Mouse (Mus musculus): ENCODE data around the gene Utp18. TPM values are rescaled to one million over a fixed set of nuclear protein-coding genes. Genes with fewer than 3 reads are reported as not detected.

The Utp18 gene
- polyA plus RNA-seq, 1 experiment, result 12.9 TPM

GRCm38 (mm10) chr11:93828619-93829326, 56.8 kb downstream of the Utp18 start:
- no peak for TF ChIP-seq CTCF (IDR thresholded peaks at IDR 0.05; ENCODE audit: borderline replicate concordance, insufficient read depth, low read depth, low read length)
- no peak for TF ChIP-seq POLR2A (IDR thresholded peaks at IDR 0.05; ENCODE audit: borderline replicate concordance, insufficient read depth, low read length)
- Histone ChIP-seq H3K27ac (ENCODE audit: insufficient read depth, low read length) (no peak overlapping the region), H3K27me3 (ENCODE audit: control insufficient read depth, insufficient read depth, low read length) (no peaks in the 10 kb centered on the region), H3K4me1 (ENCODE audit: control insufficient read depth, insufficient read depth, low read length) (peaks cover 5% of the 10 kb centered on the region; the same call in 1 of the 2 replicates), H3K4me3 (replicated peaks; ENCODE audit: insufficient read depth, low read depth, low read length) (no peak overlapping the region)
- DNase-seq, result no peak
- WGBS, result 20% methylated on average over 14 of the region's 14 CpGs

GRCm38 (mm10) chr11:93822261-93822660, 63.3 kb downstream of the Utp18 start:
- peak in 1 of 2 experiments; percentile 35 for DNase-seq
- Histone ChIP-seq H3K4me1 (ENCODE audit: control insufficient read depth, insufficient read depth, low read length) (peaks cover 10% of the 10 kb centered on the region), H3K4me3 (replicated peaks; ENCODE audit: insufficient read depth, low read depth, low read length) (no peak overlapping the region), H3K27ac (ENCODE audit: insufficient read depth, low read length) (no peak overlapping the region), H3K27me3 (ENCODE audit: control insufficient read depth, insufficient read depth, low read length) (no peaks in the 10 kb centered on the region)
- no peak for TF ChIP-seq CTCF (IDR thresholded peaks at IDR 0.05; ENCODE audit: borderline replicate concordance, insufficient read depth, low read depth, low read length)
- TF ChIP-seq POLR2A (IDR thresholded peaks at IDR 0.05; ENCODE audit: borderline replicate concordance, insufficient read depth, low read length), result no peak
- WGBS, result 50% methylated on average over 2 of the region's 2 CpGs

- DNase-seq, result no peak
- TF ChIP-seq CTCF (IDR thresholded peaks at IDR 0.05; ENCODE audit: borderline replicate concordance, insufficient read depth, low read depth, low read length), result no peak
- TF ChIP-seq POLR2A (IDR thresholded peaks at IDR 0.05; ENCODE audit: borderline replicate concordance, insufficient read depth, low read length), result no peak
- H3K27me3 ChIP-seq (ENCODE audit: control insufficient read depth, insufficient read depth, low read length), result no peaks in the 10 kb centered on the region
- H3K27ac ChIP-seq (ENCODE audit: insufficient read depth, low read length), result no peak overlapping the region
- no peak overlapping the region for H3K4me3 ChIP-seq (replicated peaks; ENCODE audit: insufficient read depth, low read depth, low read length)
- 86% methylated on average over 2 of the region's 2 CpGs for WGBS
- H3K4me1 ChIP-seq (ENCODE audit: control insufficient read depth, insufficient read depth, low read length), result peaks cover 16% of the 10 kb centered on the region
These were observed 64.0 kb downstream of the Utp18 start for GRCm38 (mm10) chr11:93821533-93821932.

- no peak overlapping the region for H3K4me3 ChIP-seq (replicated peaks; ENCODE audit: insufficient read depth, low read depth, low read length)
- TF ChIP-seq POLR2A (IDR thresholded peaks at IDR 0.05; ENCODE audit: borderline replicate concordance, insufficient read depth, low read length) (no peak), CTCF (IDR thresholded peaks at IDR 0.05; ENCODE audit: borderline replicate concordance, insufficient read depth, low read depth, low read length) (no peak)
- DNase-seq, result peak; percentile 91 to 92
- no peak overlapping the region for H3K27ac ChIP-seq (ENCODE audit: insufficient read depth, low read length)
- 11% methylated on average over 15 of the region's 15 CpGs for WGBS
- peaks cover 16% of the 10 kb centered on the region for H3K4me1 ChIP-seq (ENCODE audit: control insufficient read depth, insufficient read depth, low read length)
- no peaks in the 10 kb centered on the region for H3K27me3 ChIP-seq (ENCODE audit: control insufficient read depth, insufficient read depth, low read length)
These were observed 67.4 kb downstream of the Utp18 start for GRCm38 (mm10) chr11:93817966-93818738.

GRCm38 (mm10) chr11:93812955-93813354, 72.6 kb downstream of the Utp18 start:
- no peaks in the 10 kb centered on the region for H3K27me3 ChIP-seq (ENCODE audit: control insufficient read depth, insufficient read depth, low read length)
- no peak overlapping the region for H3K27ac ChIP-seq (ENCODE audit: insufficient read depth, low read length)
- no peak overlapping the region for H3K4me3 ChIP-seq (replicated peaks; ENCODE audit: insufficient read depth, low read depth, low read length)
- peaks cover 12% of the 10 kb centered on the region for H3K4me1 ChIP-seq (ENCODE audit: control insufficient read depth, insufficient read depth, low read length)
- TF ChIP-seq POLR2A (IDR thresholded peaks at IDR 0.05; ENCODE audit: borderline replicate concordance, insufficient read depth, low read length) (no peak), CTCF (IDR thresholded peaks at IDR 0.05; ENCODE audit: borderline replicate concordance, insufficient read depth, low read depth, low read length) (no peak)
- 88% methylated on average over 4 of the region's 4 CpGs for WGBS
- no peak for DNase-seq

- H3K4me3 ChIP-seq (replicated peaks; ENCODE audit: insufficient read depth, low read depth, low read length), result no peak overlapping the region
- H3K27ac ChIP-seq (ENCODE audit: insufficient read depth, low read length), result no peak overlapping the region
- no peaks in the 10 kb centered on the region for H3K27me3 ChIP-seq (ENCODE audit: control insufficient read depth, insufficient read depth, low read length)
- 26% methylated on average over 11 of the region's 11 CpGs for whole genome bisulfite sequencing
- peaks cover 7% of the 10 kb centered on the region for H3K4me1 ChIP-seq (ENCODE audit: control insufficient read depth, insufficient read depth, low read length)
- peak; percentile 80 to 82 for DNase-seq
- TF ChIP-seq POLR2A (IDR thresholded peaks at IDR 0.05; ENCODE audit: borderline replicate concordance, insufficient read depth, low read length) (no peak), CTCF (IDR thresholded peaks at IDR 0.05; ENCODE audit: borderline replicate concordance, insufficient read depth, low read depth, low read length) (peak; percentile 95)
These were observed 73.3 kb downstream of the Utp18 start for GRCm38 (mm10) chr11:93812125-93812868.

Other genes starting within 250 kb of the Utp18 start
- 15.1 and 15.6 TPM in 2 replicates for gene Mbtd1, start 86 bp upstream of the Utp18 start, polyA plus RNA-seq (2012; rRNA removed)
- 109 and 115 TPM in 2 replicates for gene Nme2, start 70.5 kb upstream of the Utp18 start, polyA plus RNA-seq (2012; rRNA removed)
- gene Gm20390, start 82.5 kb upstream of the Utp18 start, polyA plus RNA-seq (2012; rRNA removed), result 79.6 and 83.2 TPM in 2 replicates
- gene Nme1, start 82.8 kb upstream of the Utp18 start, polyA plus RNA-seq (2012; rRNA removed), result 171 and 198 TPM in 2 replicates
- 134 and 135 TPM in 2 replicates for gene Spag9, start 110.3 kb upstream of the Utp18 start, polyA plus RNA-seq (2012; rRNA removed)

Data from cerebellum, adult 2 months (tissue).